Mouse (Mus musculus): ENCODE data around the gene Ppp1r1a. TPM values are rescaled to one million over a fixed set of nuclear protein-coding genes. Genes with fewer than 3 reads are reported as not detected.

The Ppp1r1a gene
- 0.36 and 1.0 TPM in 2 replicates for polyA plus RNA-seq (2015; fragmentation: Nextera tagmentation; extraction: Ambion mirVana)

GRCm38 (mm10) chr15:103537822-103538213 is at the start of gene Ppp1r1a:
Gene Ppp1r1a (minus strand): TSS chr15:103538003.
- Histone ChIP-seq H3K9me3 (replicated peaks; ENCODE audit: control insufficient read depth, low read length) (no peaks in the 10 kb centered on the region), H3K4me2 (ENCODE audit: low read depth, low read length) (peak within 1 kb of the TSS; percentile 55), H3K27me3 (ENCODE audit: control insufficient read depth, insufficient read depth, low read depth, low read length) (peaks cover 30% of the 10 kb centered on the region), H3K9ac (ENCODE audit: low read depth, low read length) (no peak within 1 kb of the TSS), H3K27ac (ENCODE audit: low read length) (no peak within 1 kb of the TSS), H3K36me3 (ENCODE audit: control insufficient read depth, insufficient read depth) (no peaks in the 10 kb centered on the region), H3K4me1 (ENCODE audit: control insufficient read depth, low read depth, low read length) (no peaks in the 10 kb centered on the region), H3K4me3 (ENCODE audit: low read depth, low read length) (peak within 1 kb of the TSS; percentile 40)
- whole genome bisulfite sequencing (ENCODE audit: insufficient replicate concordance): 1% methylated on average over 35 of the region's 36 CpGs
- no peak for ATAC-seq (ENCODE audit: low read depth)

GRCm38 (mm10) chr15:103585876-103586275 is 48.1 kb upstream of the Ppp1r1a start:
- Histone ChIP-seq H3K9ac (ENCODE audit: low read depth, low read length) (no peak overlapping the region), H3K9me3 (replicated peaks; ENCODE audit: control insufficient read depth, low read length) (no peaks in the 10 kb centered on the region), H3K4me2 (ENCODE audit: low read depth, low read length) (no peak overlapping the region), H3K4me1 (ENCODE audit: control insufficient read depth, low read depth, low read length) (no peaks in the 10 kb centered on the region), H3K36me3 (ENCODE audit: control insufficient read depth, insufficient read depth) (no peaks in the 10 kb centered on the region), H3K27ac (ENCODE audit: low read length) (no peak overlapping the region), H3K4me3 (ENCODE audit: low read depth, low read length) (no peak overlapping the region), H3K27me3 (ENCODE audit: control insufficient read depth, insufficient read depth, low read depth, low read length) (no peaks in the 10 kb centered on the region)
- 63% methylated on average over 2 of the region's 2 CpGs for WGBS (ENCODE audit: insufficient replicate concordance)
- no peak for ATAC-seq (ENCODE audit: low read depth)

- no peak within 1 kb of the TSS for H3K4me2 ChIP-seq (ENCODE audit: low read depth, low read length)
- H3K27ac ChIP-seq (ENCODE audit: low read length): no peak within 1 kb of the TSS
- no peaks in the 10 kb centered on the region for H3K9me3 ChIP-seq (replicated peaks; ENCODE audit: control insufficient read depth, low read length)
- H3K36me3 ChIP-seq (ENCODE audit: control insufficient read depth, insufficient read depth): no peaks in the 10 kb centered on the region
- no peak within 1 kb of the TSS for H3K9ac ChIP-seq (ENCODE audit: low read depth, low read length)
- no peaks in the 10 kb centered on the region for H3K27me3 ChIP-seq (ENCODE audit: control insufficient read depth, insufficient read depth, low read depth, low read length)
- H3K4me1 ChIP-seq (ENCODE audit: control insufficient read depth, low read depth, low read length): no peaks in the 10 kb centered on the region
- no peak for ATAC-seq (ENCODE audit: low read depth)
- no peak within 1 kb of the TSS for H3K4me3 ChIP-seq (ENCODE audit: low read depth, low read length)
These were observed 27.2 kb upstream of the Ppp1r1a start, which contains the start of gene Glycam1 for GRCm38 (mm10) chr15:103564981-103565380. Gene Glycam1 (minus strand): TSS chr15:103565081.

GRCm38 (mm10) chr15:103552096-103552690 is 14.4 kb upstream of the Ppp1r1a start:
- Histone ChIP-seq H3K27ac (ENCODE audit: low read length) (no peak overlapping the region), H3K27me3 (ENCODE audit: control insufficient read depth, insufficient read depth, low read depth, low read length) (no peaks in the 10 kb centered on the region), H3K9ac (ENCODE audit: low read depth, low read length) (no peak overlapping the region), H3K4me1 (ENCODE audit: control insufficient read depth, low read depth, low read length) (no peaks in the 10 kb centered on the region), H3K36me3 (ENCODE audit: control insufficient read depth, insufficient read depth) (no peaks in the 10 kb centered on the region), H3K4me3 (ENCODE audit: low read depth, low read length) (no peak overlapping the region), H3K4me2 (ENCODE audit: low read depth, low read length) (no peak overlapping the region), H3K9me3 (replicated peaks; ENCODE audit: control insufficient read depth, low read length) (no peaks in the 10 kb centered on the region)
- ATAC-seq (ENCODE audit: low read depth): no peak
- whole genome bisulfite sequencing (ENCODE audit: insufficient replicate concordance): 29% methylated on average over 3 of the region's 3 CpGs

- H3K4me3 ChIP-seq (ENCODE audit: low read depth, low read length): no peak overlapping the region
- no peaks in the 10 kb centered on the region for H3K9me3 ChIP-seq (replicated peaks; ENCODE audit: control insufficient read depth, low read length)
- no peaks in the 10 kb centered on the region for H3K36me3 ChIP-seq (ENCODE audit: control insufficient read depth, insufficient read depth)
- H3K4me1 ChIP-seq (ENCODE audit: control insufficient read depth, low read depth, low read length): no peaks in the 10 kb centered on the region
- 24% methylated on average over 1 of the region's 1 CpGs for WGBS (ENCODE audit: insufficient replicate concordance)
- no peak overlapping the region for H3K27ac ChIP-seq (ENCODE audit: low read length)
- no peaks in the 10 kb centered on the region for H3K27me3 ChIP-seq (ENCODE audit: control insufficient read depth, insufficient read depth, low read depth, low read length)
- no peak overlapping the region for H3K9ac ChIP-seq (ENCODE audit: low read depth, low read length)
- no peak overlapping the region for H3K4me2 ChIP-seq (ENCODE audit: low read depth, low read length)
- ATAC-seq (ENCODE audit: low read depth): no peak
These were observed 13.2 kb upstream of the Ppp1r1a start for GRCm38 (mm10) chr15:103551053-103551452.

GRCm38 (mm10) chr15:103549475-103549874 is 11.7 kb upstream of the Ppp1r1a start:
- no peaks in the 10 kb centered on the region for H3K4me1 ChIP-seq (ENCODE audit: control insufficient read depth, low read depth, low read length)
- no peak overlapping the region for H3K27ac ChIP-seq (ENCODE audit: low read length)
- WGBS (ENCODE audit: insufficient replicate concordance): 80% methylated on average over 1 of the region's 1 CpGs
- H3K4me3 ChIP-seq (ENCODE audit: low read depth, low read length): no peak overlapping the region
- no peaks in the 10 kb centered on the region for H3K36me3 ChIP-seq (ENCODE audit: control insufficient read depth, insufficient read depth)
- H3K9me3 ChIP-seq (replicated peaks; ENCODE audit: control insufficient read depth, low read length): no peaks in the 10 kb centered on the region
- no peak overlapping the region for H3K4me2 ChIP-seq (ENCODE audit: low read depth, low read length)
- no peak for ATAC-seq (ENCODE audit: low read depth)
- no peak overlapping the region for H3K9ac ChIP-seq (ENCODE audit: low read depth, low read length)
- no peaks in the 10 kb centered on the region for H3K27me3 ChIP-seq (ENCODE audit: control insufficient read depth, insufficient read depth, low read depth, low read length)

GRCm38 (mm10) chr15:103547983-103548382 is 10.2 kb upstream of the Ppp1r1a start:
- Histone ChIP-seq H3K4me1 (ENCODE audit: control insufficient read depth, low read depth, low read length) (no peaks in the 10 kb centered on the region), H3K4me2 (ENCODE audit: low read depth, low read length) (no peak overlapping the region), H3K27me3 (ENCODE audit: control insufficient read depth, insufficient read depth, low read depth, low read length) (no peaks in the 10 kb centered on the region), H3K27ac (ENCODE audit: low read length) (no peak overlapping the region), H3K9me3 (replicated peaks; ENCODE audit: control insufficient read depth, low read length) (no peaks in the 10 kb centered on the region), H3K9ac (ENCODE audit: low read depth, low read length) (no peak overlapping the region), H3K4me3 (ENCODE audit: low read depth, low read length) (no peak overlapping the region), H3K36me3 (ENCODE audit: control insufficient read depth, insufficient read depth) (no peaks in the 10 kb centered on the region)
- no peak for ATAC-seq (ENCODE audit: low read depth)
- 64% methylated on average over 3 of the region's 3 CpGs for WGBS (ENCODE audit: insufficient replicate concordance)

- no peak overlapping the region for H3K27ac ChIP-seq (ENCODE audit: low read length)
- H3K9ac ChIP-seq (ENCODE audit: low read depth, low read length): no peak overlapping the region
- no peak for ATAC-seq (ENCODE audit: low read depth)
These were observed 4.7 kb upstream of the Ppp1r1a start for GRCm38 (mm10) chr15:103542526-103542925.

GRCm38 (mm10) chr15:103540646-103541045 is 2.8 kb upstream of the Ppp1r1a start:
- Histone ChIP-seq H3K4me3 (ENCODE audit: low read depth, low read length) (no peak overlapping the region), H3K9me3 (replicated peaks; ENCODE audit: control insufficient read depth, low read length) (no peaks in the 10 kb centered on the region), H3K27ac (ENCODE audit: low read length) (no peak overlapping the region), H3K4me2 (ENCODE audit: low read depth, low read length) (no peak overlapping the region), H3K4me1 (ENCODE audit: control insufficient read depth, low read depth, low read length) (no peaks in the 10 kb centered on the region), H3K36me3 (ENCODE audit: control insufficient read depth, insufficient read depth) (no peaks in the 10 kb centered on the region), H3K9ac (ENCODE audit: low read depth, low read length) (no peak overlapping the region), H3K27me3 (ENCODE audit: control insufficient read depth, insufficient read depth, low read depth, low read length) (peaks cover 26% of the 10 kb centered on the region)
- no peak for ATAC-seq (ENCODE audit: low read depth)
- WGBS (ENCODE audit: insufficient replicate concordance): 14% methylated on average over 1 of the region's 1 CpGs

More at GRCm38 (mm10) chr15:103542526-103542925, 4.7 kb upstream of the Ppp1r1a start:
- Histone ChIP-seq H3K9me3 (replicated peaks; ENCODE audit: control insufficient read depth, low read length) (no peaks in the 10 kb centered on the region), H3K4me3 (ENCODE audit: low read depth, low read length) (no peak overlapping the region), H3K36me3 (ENCODE audit: control insufficient read depth, insufficient read depth) (no peaks in the 10 kb centered on the region), H3K4me2 (ENCODE audit: low read depth, low read length) (no peak overlapping the region), H3K4me1 (ENCODE audit: control insufficient read depth, low read depth, low read length) (no peaks in the 10 kb centered on the region), H3K27me3 (ENCODE audit: control insufficient read depth, insufficient read depth, low read depth, low read length) (peaks cover 12% of the 10 kb centered on the region)
